Mouse (Mus musculus): ENCODE results near the gene Ckmt2. TPM values are rescaled to one million over a fixed set of nuclear protein-coding genes. Genes with fewer than 3 reads are reported as not detected.

Ckmt2 gene
- polyA plus RNA-seq, 1 experiment from 2014 or later = 0.33 TPM

- Histone ChIP-seq H3K27me3 (ENCODE audit: insufficient read depth, low read length) (no peaks in the 10 kb centered on the region), H3K9ac (replicated peaks) (no peak overlapping the region), H3K4me1 (ENCODE audit: insufficient read depth) (no peaks in the 10 kb centered on the region), H3K36me3 (replicated peaks; ENCODE audit: insufficient read depth, low read length) (no peaks in the 10 kb centered on the region), H3K9me3 (ENCODE audit: low read length) (no peaks in the 10 kb centered on the region), H3K4me2 (ENCODE audit: low read depth, low read length) (no peak overlapping the region), H3K27ac (ENCODE audit: low read depth) (no peak overlapping the region), H3K4me3 (ENCODE audit: low read depth, low read length) (no peak overlapping the region)
- WGBS (ENCODE audit: insufficient replicate concordance) = 60% methylated on average over 6 of the region's 6 CpGs
- DNase-seq (no peak), ATAC-seq (no peak)
- TF ChIP-seq CTCF (IDR thresholded peaks at IDR 0.05; ENCODE audit: low read depth) = peak; percentile 57
- TF ChIP-seq EP300 (IDR thresholded peaks at IDR 0.05; ENCODE audit: low read depth) = no peak
These were observed 16.4 kb upstream of the Ckmt2 start for GRCm38 (mm10) chr13:91893132-91893531.

GRCm38 (mm10) chr13:91890031-91890619, 13.4 kb upstream of the Ckmt2 start:
- H3K4me2 ChIP-seq (ENCODE audit: low read depth, low read length) = no peak overlapping the region
- H3K36me3 ChIP-seq (replicated peaks; ENCODE audit: insufficient read depth, low read length) = no peaks in the 10 kb centered on the region
- H3K9ac ChIP-seq (replicated peaks) = no peak overlapping the region
- H3K27me3 ChIP-seq (ENCODE audit: insufficient read depth, low read length) = no peaks in the 10 kb centered on the region
- no peak overlapping the region for H3K27ac ChIP-seq (ENCODE audit: low read depth)
- DNase-seq (no peak), ATAC-seq (no peak)
- H3K9me3 ChIP-seq (ENCODE audit: low read length) = no peaks in the 10 kb centered on the region
- no peaks in the 10 kb centered on the region for H3K4me1 ChIP-seq (ENCODE audit: insufficient read depth)
- no peak overlapping the region for H3K4me3 ChIP-seq (ENCODE audit: low read depth, low read length)
- WGBS (ENCODE audit: insufficient replicate concordance) = 78% methylated on average over 6 of the region's 6 CpGs
- TF ChIP-seq EP300 (IDR thresholded peaks at IDR 0.05; ENCODE audit: low read depth) = no peak
- no peak for TF ChIP-seq CTCF (IDR thresholded peaks at IDR 0.05; ENCODE audit: low read depth)

GRCm38 (mm10) chr13:91884714-91885386, 8.2 kb upstream of the Ckmt2 start:
- WGBS (ENCODE audit: insufficient replicate concordance) = 71% methylated on average over 5 of the region's 5 CpGs
- DNase-seq = no peak
- no peak for ATAC-seq
- H3K4me2 ChIP-seq (ENCODE audit: low read depth, low read length) = no peak overlapping the region
- H3K9me3 ChIP-seq (ENCODE audit: low read length) = no peaks in the 10 kb centered on the region
- H3K36me3 ChIP-seq (replicated peaks; ENCODE audit: insufficient read depth, low read length) = no peaks in the 10 kb centered on the region
- no peak overlapping the region for H3K27ac ChIP-seq (ENCODE audit: low read depth)
- H3K4me1 ChIP-seq (ENCODE audit: insufficient read depth) = no peaks in the 10 kb centered on the region
- TF ChIP-seq EP300 (IDR thresholded peaks at IDR 0.05; ENCODE audit: low read depth) (no peak), CTCF (IDR thresholded peaks at IDR 0.05; ENCODE audit: low read depth) (no peak)
- H3K9ac ChIP-seq (replicated peaks) = no peak overlapping the region
- no peak overlapping the region for H3K4me3 ChIP-seq (ENCODE audit: low read depth, low read length)
- no peaks in the 10 kb centered on the region for H3K27me3 ChIP-seq (ENCODE audit: insufficient read depth, low read length)

GRCm38 (mm10) chr13:91881837-91882480, 5.3 kb upstream of the Ckmt2 start:
- DNase-seq (peak; percentile 42), ATAC-seq (no peak)
- no peaks in the 10 kb centered on the region for H3K27me3 ChIP-seq (ENCODE audit: insufficient read depth, low read length)
- H3K36me3 ChIP-seq (replicated peaks; ENCODE audit: insufficient read depth, low read length) = no peaks in the 10 kb centered on the region
- TF ChIP-seq EP300 (IDR thresholded peaks at IDR 0.05; ENCODE audit: low read depth) (no peak), CTCF (IDR thresholded peaks at IDR 0.05; ENCODE audit: low read depth) (peak; percentile 64)
- no peak overlapping the region for H3K9ac ChIP-seq (replicated peaks)
- no peaks in the 10 kb centered on the region for H3K4me1 ChIP-seq (ENCODE audit: insufficient read depth)
- H3K4me2 ChIP-seq (ENCODE audit: low read depth, low read length) = no peak overlapping the region
- no peak overlapping the region for H3K27ac ChIP-seq (ENCODE audit: low read depth)
- H3K4me3 ChIP-seq (ENCODE audit: low read depth, low read length) = no peak overlapping the region
- H3K9me3 ChIP-seq (ENCODE audit: low read length) = no peaks in the 10 kb centered on the region
- 60% methylated on average over 9 of the region's 9 CpGs for WGBS (ENCODE audit: insufficient replicate concordance)

- WGBS (ENCODE audit: insufficient replicate concordance) = 82% methylated on average over 4 of the region's 4 CpGs
- TF ChIP-seq EP300 (IDR thresholded peaks at IDR 0.05; ENCODE audit: low read depth) (no peak), CTCF (IDR thresholded peaks at IDR 0.05; ENCODE audit: low read depth) (no peak)
- ATAC-seq (no peak), DNase-seq (no peak)
- no peaks in the 10 kb centered on the region for H3K27me3 ChIP-seq (ENCODE audit: insufficient read depth, low read length)
- H3K4me1 ChIP-seq (ENCODE audit: insufficient read depth) = no peaks in the 10 kb centered on the region
- no peak overlapping the region for H3K9ac ChIP-seq (replicated peaks)
- no peak overlapping the region for H3K27ac ChIP-seq (ENCODE audit: low read depth)
- H3K36me3 ChIP-seq (replicated peaks; ENCODE audit: insufficient read depth, low read length) = no peaks in the 10 kb centered on the region
- no peaks in the 10 kb centered on the region for H3K9me3 ChIP-seq (ENCODE audit: low read length)
- no peak overlapping the region for H3K4me3 ChIP-seq (ENCODE audit: low read depth, low read length)
- no peak overlapping the region for H3K4me2 ChIP-seq (ENCODE audit: low read depth, low read length)
These were observed 3.6 kb upstream of the Ckmt2 start for GRCm38 (mm10) chr13:91880256-91880655.

- H3K36me3 ChIP-seq (replicated peaks; ENCODE audit: insufficient read depth, low read length) = no peaks in the 10 kb centered on the region
- H3K9ac ChIP-seq (replicated peaks) = no peak overlapping the region
- no peak overlapping the region for H3K27ac ChIP-seq (ENCODE audit: low read depth)
- H3K4me3 ChIP-seq (ENCODE audit: low read depth, low read length) = no peak overlapping the region
- no peaks in the 10 kb centered on the region for H3K4me1 ChIP-seq (ENCODE audit: insufficient read depth)
- 81% methylated on average over 3 of the region's 3 CpGs for WGBS (ENCODE audit: insufficient replicate concordance)
- ATAC-seq (no peak), DNase-seq (no peak)
- TF ChIP-seq EP300 (IDR thresholded peaks at IDR 0.05; ENCODE audit: low read depth) (no peak), CTCF (IDR thresholded peaks at IDR 0.05; ENCODE audit: low read depth) (no peak)
- no peak overlapping the region for H3K4me2 ChIP-seq (ENCODE audit: low read depth, low read length)
- no peaks in the 10 kb centered on the region for H3K9me3 ChIP-seq (ENCODE audit: low read length)
- no peaks in the 10 kb centered on the region for H3K27me3 ChIP-seq (ENCODE audit: insufficient read depth, low read length)
These were observed 1.3 kb upstream of the Ckmt2 start for GRCm38 (mm10) chr13:91877996-91878395.
